Mouse (Mus musculus): ENCODE measurements around the gene Ankrd28. TPM values are rescaled to one million over a fixed set of nuclear protein-coding genes. Genes with fewer than 3 reads are reported as not detected.
A peak's percentile ranks its signal among the peaks of the same experiment; 100 is the strongest.

The Ankrd28 gene
- polyA plus RNA-seq, 1 experiment, result 11.6 TPM

GRCm38 (mm10) chr14:31832022-31832421 is 1.6 kb upstream of the Ankrd28 start:
- no peaks in the 10 kb centered on the region for H3K27me3 ChIP-seq (ENCODE audit: control insufficient read depth, insufficient read depth, insufficient read length)
- TF ChIP-seq CTCF (IDR thresholded peaks at IDR 0.05; ENCODE audit: control insufficient read depth, insufficient read depth, insufficient read length) (no peak), MYOD1 (IDR thresholded peaks at IDR 0.05; ENCODE audit: control insufficient read depth, insufficient read length, low read depth) (no peak), MYOG (IDR thresholded peaks at IDR 0.05; ENCODE audit: control insufficient read depth, extremely low read depth, insufficient read length) (no peak)
- no peaks in the 10 kb centered on the region for H3K36me3 ChIP-seq (ENCODE audit: control insufficient read depth, insufficient read depth)
- H3ac ChIP-seq (ENCODE audit: control insufficient read depth, insufficient read length, low read depth), result no peak overlapping the region
- H3K4me3 ChIP-seq (ENCODE audit: insufficient read depth, poor library complexity, severe bottlenecking), result no peak overlapping the region
- H3K79me3 ChIP-seq (ENCODE audit: low read depth), result peaks cover 24% of the 10 kb centered on the region
- H3K79me2 ChIP-seq (ENCODE audit: control insufficient read depth, insufficient read depth), result peaks cover 32% of the 10 kb centered on the region

- Histone ChIP-seq H3K79me2 (ENCODE audit: control insufficient read depth, insufficient read depth) (peaks cover 38% of the 10 kb centered on the region), H3K27me3 (ENCODE audit: control insufficient read depth, insufficient read depth, insufficient read length) (no peaks in the 10 kb centered on the region), H3K36me3 (ENCODE audit: control insufficient read depth, insufficient read depth) (no peaks in the 10 kb centered on the region), H3K79me3 (ENCODE audit: low read depth) (peaks cover 29% of the 10 kb centered on the region), H3ac (ENCODE audit: control insufficient read depth, insufficient read length, low read depth) (no peak overlapping the region), H3K4me3 (ENCODE audit: insufficient read depth, poor library complexity, severe bottlenecking) (peak overlapping the region; percentile 83)
- TF ChIP-seq MYOD1 (IDR thresholded peaks at IDR 0.05; ENCODE audit: control insufficient read depth, insufficient read length, low read depth) (no peak), USF1 (IDR thresholded peaks at IDR 0.05; ENCODE audit: low read depth) (no peak), MYOG (IDR thresholded peaks at IDR 0.05; ENCODE audit: control insufficient read depth, extremely low read depth, insufficient read length) (no peak), CEBPB (IDR thresholded peaks at IDR 0.05; ENCODE audit: low read depth) (no peak), CTCF (IDR thresholded peaks at IDR 0.05; ENCODE audit: control insufficient read depth, insufficient read depth, insufficient read length) (no peak), FOSL1 (IDR thresholded peaks at IDR 0.05; ENCODE audit: insufficient read depth, low read length, poor library complexity, severe bottlenecking) (no peak), MAX (IDR thresholded peaks at IDR 0.05) (no peak)
Observed at GRCm38 (mm10) chr14:31831370-31831712, 890 bp upstream of the Ankrd28 start.

DNA sequence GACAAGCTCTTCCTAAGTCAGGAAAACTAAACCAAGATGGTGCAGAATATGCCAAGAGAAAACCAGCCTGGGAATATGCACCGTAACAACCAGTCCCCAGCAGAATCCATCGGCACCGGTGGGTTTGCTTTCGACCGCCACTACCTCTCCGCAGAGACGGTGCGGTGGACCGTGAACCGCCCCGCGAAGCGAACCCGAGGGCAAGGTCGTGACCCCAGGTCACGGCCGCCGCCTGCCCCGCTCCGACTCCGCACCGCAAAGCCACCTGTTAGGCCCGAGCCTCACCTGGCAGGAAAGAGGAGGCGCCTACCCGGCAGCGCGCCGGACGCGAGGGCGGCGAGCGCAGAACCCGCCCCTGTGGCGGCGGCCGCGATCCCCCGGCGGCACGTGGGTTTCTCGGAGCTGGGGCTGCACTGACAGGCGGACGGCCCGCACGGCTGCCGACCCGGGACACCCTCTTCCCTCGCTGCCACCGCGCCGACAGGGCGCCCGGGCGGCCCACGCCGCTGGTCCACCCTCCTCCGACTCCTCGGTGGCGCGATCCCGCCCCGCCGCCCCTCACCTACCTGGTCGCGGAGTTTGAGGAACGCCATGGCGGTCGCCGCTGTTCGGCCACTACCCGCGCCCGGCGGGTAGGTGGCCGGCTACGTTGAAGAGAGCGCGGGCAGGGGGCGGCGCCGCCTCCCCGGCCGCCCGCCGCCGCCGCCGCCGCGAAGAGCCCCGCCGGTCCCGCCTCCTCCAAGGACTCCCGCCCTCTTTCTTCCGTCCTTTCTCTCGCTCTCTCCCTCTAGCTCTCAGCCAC is 489 bp downstream of the Ankrd28 start:
- Histone ChIP-seq H3ac (ENCODE audit: control insufficient read depth, insufficient read length, low read depth) (peak overlapping the region; percentile 73), H3K27me3 (ENCODE audit: control insufficient read depth, insufficient read depth, insufficient read length) (no peaks in the 10 kb centered on the region), H3K79me3 (ENCODE audit: low read depth) (peaks cover 39% of the 10 kb centered on the region), H3K79me2 (ENCODE audit: control insufficient read depth, insufficient read depth) (peaks cover 52% of the 10 kb centered on the region), H3K36me3 (ENCODE audit: control insufficient read depth, insufficient read depth) (no peaks in the 10 kb centered on the region), H3K4me3 (ENCODE audit: insufficient read depth, poor library complexity, severe bottlenecking) (peak overlapping the region; percentile 83)
- no peak for TF ChIP-seq MYOG (IDR thresholded peaks at IDR 0.05; ENCODE audit: control insufficient read depth, extremely low read depth, insufficient read length)
- no peak for TF ChIP-seq CEBPB (IDR thresholded peaks at IDR 0.05; ENCODE audit: low read depth)
- no peak for TF ChIP-seq CTCF (IDR thresholded peaks at IDR 0.05; ENCODE audit: control insufficient read depth, insufficient read depth, insufficient read length)
- no peak for TF ChIP-seq MAX (IDR thresholded peaks at IDR 0.05)
- TF ChIP-seq FOSL1 (IDR thresholded peaks at IDR 0.05; ENCODE audit: insufficient read depth, low read length, poor library complexity, severe bottlenecking), result no peak
- TF ChIP-seq USF1 (IDR thresholded peaks at IDR 0.05; ENCODE audit: low read depth), result no peak
- TF ChIP-seq MYOD1 (IDR thresholded peaks at IDR 0.05; ENCODE audit: control insufficient read depth, insufficient read length, low read depth), result no peak

DNA sequence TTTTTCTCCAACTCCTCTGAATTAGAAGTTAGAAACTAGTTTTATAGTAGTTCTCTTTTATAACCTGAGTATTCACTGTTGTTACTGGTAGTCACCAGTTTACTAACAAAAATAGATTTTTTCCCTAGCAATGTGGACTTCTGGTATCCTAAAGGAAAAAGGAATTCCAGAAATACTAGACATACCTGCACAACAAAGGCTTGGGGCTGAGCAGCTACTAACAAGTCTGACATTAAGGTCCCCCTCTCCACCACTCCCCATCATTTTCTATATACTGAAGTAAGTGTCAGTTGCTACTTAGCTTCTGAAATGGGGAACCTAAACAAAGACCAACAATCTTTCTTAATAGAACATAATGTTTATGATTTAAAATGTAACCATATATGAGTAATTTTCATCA is 3.2 kb downstream of the Ankrd28 start:
- Histone ChIP-seq H3K79me3 (ENCODE audit: low read depth) (peaks cover 62% of the 10 kb centered on the region), H3K79me2 (ENCODE audit: control insufficient read depth, insufficient read depth) (peaks cover 80% of the 10 kb centered on the region), H3ac (ENCODE audit: control insufficient read depth, insufficient read length, low read depth) (no peak overlapping the region), H3K4me3 (ENCODE audit: insufficient read depth, poor library complexity, severe bottlenecking) (no peak overlapping the region), H3K36me3 (ENCODE audit: control insufficient read depth, insufficient read depth) (no peaks in the 10 kb centered on the region), H3K27me3 (ENCODE audit: control insufficient read depth, insufficient read depth, insufficient read length) (no peaks in the 10 kb centered on the region)
- no peak for TF ChIP-seq FOSL1 (IDR thresholded peaks at IDR 0.05; ENCODE audit: insufficient read depth, low read length, poor library complexity, severe bottlenecking)
- no peak for TF ChIP-seq MYOG (IDR thresholded peaks at IDR 0.05; ENCODE audit: control insufficient read depth, extremely low read depth, insufficient read length)
- TF ChIP-seq CEBPB (IDR thresholded peaks at IDR 0.05; ENCODE audit: low read depth), result no peak
- TF ChIP-seq MAX (IDR thresholded peaks at IDR 0.05), result no peak
- TF ChIP-seq USF1 (IDR thresholded peaks at IDR 0.05; ENCODE audit: low read depth), result no peak
- no peak for TF ChIP-seq MYOD1 (IDR thresholded peaks at IDR 0.05; ENCODE audit: control insufficient read depth, insufficient read length, low read depth)
- TF ChIP-seq CTCF (IDR thresholded peaks at IDR 0.05; ENCODE audit: control insufficient read depth, insufficient read depth, insufficient read length), result no peak

DNA sequence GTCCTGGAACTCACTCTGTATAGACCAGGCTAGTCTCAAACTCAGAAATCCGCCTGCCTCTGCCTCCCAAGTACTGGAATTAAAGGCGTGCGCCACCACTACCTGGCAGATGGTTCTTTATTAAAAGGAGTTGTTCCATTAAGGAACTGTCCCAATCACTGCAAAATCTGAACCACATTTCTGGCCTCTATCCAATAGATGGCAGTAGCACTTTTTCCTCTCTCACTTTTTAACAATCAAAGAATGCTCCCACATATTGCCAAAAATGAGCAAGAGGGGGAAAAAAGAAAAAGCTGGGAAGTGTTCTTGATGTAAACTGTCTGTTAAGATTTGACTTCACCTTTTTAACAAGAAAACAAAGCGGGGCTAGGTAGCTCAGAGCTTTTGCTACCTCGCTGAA is 20.5 kb downstream of the Ankrd28 start:
- no peak for TF ChIP-seq FOSL1 (IDR thresholded peaks at IDR 0.05; ENCODE audit: insufficient read depth, low read length, poor library complexity, severe bottlenecking)
- Histone ChIP-seq H3K79me3 (ENCODE audit: low read depth) (peaks cover 28% of the 10 kb centered on the region), H3K4me3 (ENCODE audit: insufficient read depth, poor library complexity, severe bottlenecking) (no peak overlapping the region), H3ac (ENCODE audit: control insufficient read depth, insufficient read length, low read depth) (no peak overlapping the region), H3K36me3 (ENCODE audit: control insufficient read depth, insufficient read depth) (no peaks in the 10 kb centered on the region), H3K27me3 (ENCODE audit: control insufficient read depth, insufficient read depth, insufficient read length) (no peaks in the 10 kb centered on the region), H3K79me2 (ENCODE audit: control insufficient read depth, insufficient read depth) (peaks cover 74% of the 10 kb centered on the region)

- no peak overlapping the region for H3ac ChIP-seq (ENCODE audit: control insufficient read depth, insufficient read length, low read depth)
- H3K4me3 ChIP-seq (ENCODE audit: insufficient read depth, poor library complexity, severe bottlenecking), result no peak overlapping the region
- peaks cover 39% of the 10 kb centered on the region for H3K79me3 ChIP-seq (ENCODE audit: low read depth)
- TF ChIP-seq USF1 (IDR thresholded peaks at IDR 0.05; ENCODE audit: low read depth) (no peak), CTCF (IDR thresholded peaks at IDR 0.05; ENCODE audit: control insufficient read depth, insufficient read depth, insufficient read length) (no peak), MYOD1 (IDR thresholded peaks at IDR 0.05; ENCODE audit: control insufficient read depth, insufficient read length, low read depth) (no peak), CEBPB (IDR thresholded peaks at IDR 0.05; ENCODE audit: low read depth) (no peak), MAX (IDR thresholded peaks at IDR 0.05) (no peak), MYOG (IDR thresholded peaks at IDR 0.05; ENCODE audit: control insufficient read depth, extremely low read depth, insufficient read length) (no peak), FOSL1 (IDR thresholded peaks at IDR 0.05; ENCODE audit: insufficient read depth, low read length, poor library complexity, severe bottlenecking) (no peak)
- H3K36me3 ChIP-seq (ENCODE audit: control insufficient read depth, insufficient read depth), result no peaks in the 10 kb centered on the region
- no peaks in the 10 kb centered on the region for H3K27me3 ChIP-seq (ENCODE audit: control insufficient read depth, insufficient read depth, insufficient read length)
- peaks cover 81% of the 10 kb centered on the region for H3K79me2 ChIP-seq (ENCODE audit: control insufficient read depth, insufficient read depth)
Observed at GRCm38 (mm10) chr14:31803791-31804190, 26.7 kb downstream of the Ankrd28 start.
